ENCODE assay signal across 14 mouse cellular contexts in the genomic region with DNA sequence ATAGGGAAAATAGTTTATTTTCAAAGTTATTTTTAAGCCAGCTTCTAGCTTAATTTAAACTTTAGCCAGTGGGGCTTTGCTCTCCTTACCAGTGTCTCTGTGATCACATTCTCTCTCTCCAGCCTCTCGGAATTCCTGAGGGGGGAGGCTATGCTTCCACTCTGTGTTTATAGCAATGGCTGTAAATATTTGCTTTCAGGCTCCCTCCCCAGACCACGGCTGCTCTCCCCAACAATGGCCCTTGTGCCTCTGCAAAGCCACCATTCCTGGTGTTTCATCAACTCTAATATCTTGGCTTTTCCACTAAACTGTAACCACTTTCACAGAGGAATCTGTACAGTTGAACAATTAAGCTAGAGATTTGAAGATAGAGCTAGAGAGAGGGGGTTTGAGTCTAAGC.
DNase-seq lines count a peak whose midpoint lies in the region; ATAC-seq and TF ChIP-seq lines count a peak whose summit lies in the region.
"Had no signal": no experiment of that assay in that cellular context is flagged by ENCODE, and none has a peak within 500 bp of the region (broad histone marks: within the 10 kb centered on the region; RNA-seq: fewer than 3 reads in every experiment).

No protein-coding gene starts in this region.

- DNase-seq in intestine, embryonic 14.5 days (ENCODE audit: low spot score), result no peak
- peak; percentile 51 for DNase-seq in embryo, embryonic 10 days (ENCODE audit: low spot score)
- DNase-seq in embryonic facial prominence, embryonic 10.5 days (ENCODE audit: low spot score), result peak; percentile 26
- no peak for DNase-seq in left cerebral cortex, adult 8-10 months (ENCODE audit: low spot score in 2 of 2)
- DNase-seq in gastrocnemius, postnatal 25 days, result no peak
- DNase-seq: adrenal gland, adult 8-10 months; gastrocnemius, postnatal 10 days; left cerebral cortex, postnatal 4 days had no signal

- no peaks in the 10 kb centered on the region for H3K36me3 ChIP-seq in intestine, embryonic 14.5 days (ENCODE audit: control insufficient read depth, insufficient read depth, low read length)
- H3K36me3 ChIP-seq in intestine, postnatal 0 days (ENCODE audit: control insufficient read depth, insufficient read depth), result no peaks in the 10 kb centered on the region
- no peaks in the 10 kb centered on the region for H3K36me3 ChIP-seq in embryonic facial prominence, embryonic 10.5 days (replicated peaks)
- H3K36me3 ChIP-seq in lung, embryonic 15.5 days, result no peaks in the 10 kb centered on the region
- no peaks in the 10 kb centered on the region for H3K36me3 ChIP-seq in hindbrain, embryonic 13.5 days
- H3K36me3 ChIP-seq: hindbrain, embryonic 15.5 days had no signal

- 5% methylated on average over 2 of the region's 2 CpGs for WGBS in intestine, embryonic 14.5 days
- 17% methylated on average over 2 of the region's 2 CpGs for WGBS in intestine, postnatal 0 days
- 11% methylated on average over 2 of the region's 2 CpGs for WGBS in embryonic facial prominence, embryonic 10.5 days
- WGBS in lung, embryonic 15.5 days, result 0% methylated on average over 2 of the region's 2 CpGs
- 14% methylated on average over 2 of the region's 2 CpGs for WGBS in hindbrain, embryonic 13.5 days

- H3K27me3 ChIP-seq in intestine, embryonic 14.5 days (replicated peaks; ENCODE audit: control insufficient read depth, insufficient read depth, low read length), result no peaks in the 10 kb centered on the region
- 0 out of 2 replicates have a peak, but pooled peaks cover 4% of the 10 kb centered on the region for H3K27me3 ChIP-seq in intestine, postnatal 0 days (replicated peaks; ENCODE audit: control insufficient read depth, insufficient read depth, low read length)
- no peaks in the 10 kb centered on the region for H3K27me3 ChIP-seq in embryonic facial prominence, embryonic 10.5 days (replicated peaks; ENCODE audit: low read depth, poor library complexity, severe bottlenecking)
- no peaks in the 10 kb centered on the region for H3K27me3 ChIP-seq in lung, embryonic 15.5 days
- no peaks in the 10 kb centered on the region for H3K27me3 ChIP-seq in hindbrain, embryonic 13.5 days
- H3K27me3 ChIP-seq: forebrain, embryonic 13.5 days; hindbrain, embryonic 15.5 days; Patski had no signal

- no peaks in the 10 kb centered on the region for H3K9me3 ChIP-seq in intestine, embryonic 14.5 days (ENCODE audit: control insufficient read depth, low read length)
- H3K9me3 ChIP-seq in intestine, postnatal 0 days (ENCODE audit: control insufficient read depth), result no peaks in the 10 kb centered on the region
- H3K9me3 ChIP-seq in embryonic facial prominence, embryonic 10.5 days, result no peaks in the 10 kb centered on the region
- no peaks in the 10 kb centered on the region for H3K9me3 ChIP-seq in lung, embryonic 15.5 days
- H3K9me3 ChIP-seq in hindbrain, embryonic 13.5 days, result peaks cover 3% of the 10 kb centered on the region; the same call in 1 of the 2 replicates
- H3K9me3 ChIP-seq: hindbrain, embryonic 15.5 days had no signal

- H3K4me3 ChIP-seq in intestine, embryonic 14.5 days (ENCODE audit: low read depth, low read length), result no peak overlapping the region
- no peak overlapping the region for H3K4me3 ChIP-seq in intestine, postnatal 0 days (ENCODE audit: low read depth, low read length)
- H3K4me3 ChIP-seq in embryonic facial prominence, embryonic 10.5 days, result no peak overlapping the region
- no peak overlapping the region for H3K4me3 ChIP-seq in lung, embryonic 15.5 days
- no peak overlapping the region for H3K4me3 ChIP-seq in hindbrain, embryonic 13.5 days
- H3K4me3 ChIP-seq: forebrain, embryonic 13.5 days; hindbrain, embryonic 15.5 days had no signal

- no peak for TF ChIP-seq CTCF in intestine, postnatal 0 days (IDR thresholded peaks at IDR 0.05; ENCODE audit: low read depth)

- peak overlapping the region; percentile 43; the same call in 1 of the 2 replicates for H3K27ac ChIP-seq in intestine, embryonic 14.5 days (ENCODE audit: low read depth)
- no peak overlapping the region for H3K27ac ChIP-seq in intestine, postnatal 0 days (ENCODE audit: low read depth, low read length)
- no peak overlapping the region for H3K27ac ChIP-seq in embryonic facial prominence, embryonic 10.5 days (replicated peaks)
- peak overlapping the region; percentile 69 for H3K27ac ChIP-seq in lung, embryonic 15.5 days
- no peak overlapping the region for H3K27ac ChIP-seq in hindbrain, embryonic 13.5 days
- H3K27ac ChIP-seq: forebrain, embryonic 13.5 days; hindbrain, embryonic 15.5 days had no signal

- no peaks in the 10 kb centered on the region for H3K4me1 ChIP-seq in intestine, embryonic 14.5 days (replicated peaks; ENCODE audit: control insufficient read depth, insufficient read depth, low read length)
- H3K4me1 ChIP-seq in intestine, postnatal 0 days (replicated peaks; ENCODE audit: control insufficient read depth, insufficient read depth, low read length), result no peaks in the 10 kb centered on the region
- peaks cover 4% of the 10 kb centered on the region; the same call in 1 of the 2 replicates for H3K4me1 ChIP-seq in embryonic facial prominence, embryonic 10.5 days
- H3K4me1 ChIP-seq in lung, embryonic 15.5 days, result peaks cover 17% of the 10 kb centered on the region
- no peaks in the 10 kb centered on the region for H3K4me1 ChIP-seq in hindbrain, embryonic 13.5 days (replicated peaks)
- H3K4me1 ChIP-seq: forebrain, embryonic 13.5 days; hindbrain, embryonic 15.5 days had no signal

- H3K9ac ChIP-seq in intestine, embryonic 14.5 days (ENCODE audit: low read length), result no peak overlapping the region
- no peak overlapping the region for H3K9ac ChIP-seq in intestine, postnatal 0 days (ENCODE audit: low read depth, low read length)
- H3K9ac ChIP-seq in lung, embryonic 15.5 days, result no peak overlapping the region
- no peak overlapping the region for H3K9ac ChIP-seq in hindbrain, embryonic 13.5 days
- H3K9ac ChIP-seq: forebrain, embryonic 13.5 days; hindbrain, embryonic 15.5 days had no signal

- H3K4me2 ChIP-seq in intestine, embryonic 14.5 days (ENCODE audit: low read length), result no peak overlapping the region
- H3K4me2 ChIP-seq in intestine, postnatal 0 days (replicated peaks; ENCODE audit: low read depth), result no peak overlapping the region
- peak overlapping the region; percentile 23; the same call in 1 of the 2 replicates for H3K4me2 ChIP-seq in lung, embryonic 15.5 days
- no peak overlapping the region for H3K4me2 ChIP-seq in hindbrain, embryonic 13.5 days
- H3K4me2 ChIP-seq: forebrain, embryonic 13.5 days; hindbrain, embryonic 15.5 days had no signal

- no peak for ATAC-seq in intestine, embryonic 14.5 days (replicated peaks; ENCODE audit: low FRiP score, low TSS enrichment, low read depth)
- no peak for ATAC-seq in intestine, postnatal 0 days
- peak; percentile 84; the same call in 1 of the 2 replicates for ATAC-seq in lung, embryonic 15.5 days (ENCODE audit: borderline replicate concordance, extremely low read depth, low FRiP score, low TSS enrichment)
- ATAC-seq in hindbrain, embryonic 13.5 days (ENCODE audit: low FRiP score), result no peak
- ATAC-seq: forebrain, embryonic 13.5 days; Patski had no signal

Comparison
In these comparisons a context has a peak if more than half of its experiments do, and no peak if none do; other contexts are left out.
1. H3K27ac ChIP-seq: peak in intestine, embryonic 14.5 days (single experiment) and lung, embryonic 15.5 days (single experiment); none in intestine, postnatal 0 days (single experiment), embryonic facial prominence, embryonic 10.5 days (single experiment) and hindbrain, embryonic 13.5 days (single experiment).
2. DNase-seq: peak in embryo, embryonic 10 days (single experiment) and embryonic facial prominence, embryonic 10.5 days (single experiment); none in intestine, embryonic 14.5 days (single experiment), left cerebral cortex, adult 8-10 months (0 of 2) and gastrocnemius, postnatal 25 days (single experiment).